In the genomic region with DNA sequence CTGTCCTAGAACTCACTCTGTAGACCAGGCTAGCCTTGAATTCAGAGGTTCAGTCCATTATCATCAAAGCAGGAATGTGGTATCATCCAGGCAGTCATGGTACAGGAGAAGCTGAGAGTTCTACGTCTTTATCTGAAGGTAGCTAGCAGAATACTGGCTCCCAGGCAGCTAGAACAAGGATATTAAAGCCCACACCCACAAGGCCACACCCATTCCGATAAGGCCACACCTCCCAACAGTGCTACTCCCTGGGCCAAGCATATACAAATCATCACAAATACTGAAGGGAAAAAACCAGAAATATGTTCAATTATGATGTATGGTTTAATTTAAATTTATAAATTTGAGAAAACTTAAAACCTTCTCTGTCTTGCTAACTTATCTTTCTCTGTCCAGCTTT, we compare ENCODE assay signal across 16 mouse cellular contexts.
"Had no signal": no experiment of that assay in that cellular context is flagged by ENCODE, and none has a peak within 500 bp of the region (broad histone marks: within the 10 kb centered on the region; RNA-seq: fewer than 3 reads in every experiment).

No protein-coding gene starts in this region.

- H3K9ac ChIP-seq: midbrain, embryonic 15.5 days; neural tube, embryonic 12.5 days; stomach, embryonic 15.5 days had no signal

- H3K9me3 ChIP-seq: limb, embryonic 10.5 days; midbrain, embryonic 10.5 days; midbrain, embryonic 15.5 days; neural tube, embryonic 12.5 days; stomach, embryonic 15.5 days had no signal

- H3K4me2 ChIP-seq: midbrain, embryonic 15.5 days; neural tube, embryonic 12.5 days; stomach, embryonic 15.5 days had no signal

- H3K27ac ChIP-seq: kidney, postnatal 0 days; layer of hippocampus, adult 2 months; limb, embryonic 10.5 days; midbrain, embryonic 10.5 days; midbrain, embryonic 15.5 days; neural tube, embryonic 12.5 days; stomach, embryonic 15.5 days had no signal

- H3K4me1 ChIP-seq: limb, embryonic 10.5 days; midbrain, embryonic 10.5 days; midbrain, embryonic 15.5 days; neural tube, embryonic 12.5 days; stomach, embryonic 15.5 days had no signal

- ATAC-seq: lung, postnatal 0 days; midbrain, embryonic 15.5 days had no signal

- H3K27me3 ChIP-seq: midbrain, embryonic 15.5 days; neural tube, embryonic 12.5 days; stomach, embryonic 15.5 days had no signal

- H3K4me3 ChIP-seq: layer of hippocampus, adult 2 months; limb, embryonic 10.5 days; midbrain, embryonic 10.5 days; midbrain, embryonic 15.5 days; neural tube, embryonic 12.5 days; stomach, embryonic 15.5 days had no signal

- DNase-seq: kidney, adult 11 months; kidney, adult 9 months; kidney, postnatal 4 days; lung, adult 2 months; lung, postnatal 4 days; right cerebral cortex, postnatal 14 days; thymus, adult 2 months; thymus, postnatal 25 days had no signal
